Mouse (Mus musculus) T-helper 17 cell (primary cell): ENCODE data around the gene Glmp.
"Not testable (repeated sequence)": the region's sequence is repeated elsewhere in the genome, so short reads cannot be mapped to it uniquely, and the experiment has no call there.

Experiments
- in situ Hi-C, 2 experiments: fragments of 300-600 bp; cut with MboI, MseI; formaldehyde crosslinking; loops; 1 replicate in 1 of 2; 2 replicates in 1 of 2; pipeline ENCODE4 v1.15.1; 2025; ENCODE audit warnings: high pct_unique_total_duplicates in 2 of 2

Gene Glmp

DNA sequence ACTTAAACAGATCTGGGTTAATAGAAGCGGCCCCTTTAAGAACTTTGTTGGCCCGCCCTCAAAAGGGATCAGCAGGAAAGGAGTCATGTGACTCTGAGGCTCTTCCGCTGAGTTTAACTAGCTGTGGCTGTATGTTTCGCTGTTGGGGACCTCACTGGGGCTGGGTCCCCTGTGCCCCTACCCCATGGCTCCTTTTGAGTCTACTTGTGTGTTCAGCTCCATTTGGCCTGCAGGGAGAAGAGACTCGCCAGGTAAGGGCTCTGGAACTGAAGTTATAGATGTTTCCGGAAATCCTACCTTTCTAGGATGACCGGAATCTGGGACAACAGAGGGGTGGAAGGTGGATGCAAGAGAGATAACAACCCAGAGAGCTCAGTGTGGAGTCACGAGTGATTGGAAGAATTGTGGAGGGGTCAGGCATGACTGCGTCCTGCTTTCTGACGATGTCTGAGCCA lies at the start of gene Glmp:
TSS of gene Glmp (plus strand) at position 73 of the 455 bp plus-strand sequence.
- in situ Hi-C loops: loop anchor here in 1 of 2 experiments (25.0 kb wide), 1 partner anchor 737 kb away; no protein-coding TSS in a partner anchor

DNA sequence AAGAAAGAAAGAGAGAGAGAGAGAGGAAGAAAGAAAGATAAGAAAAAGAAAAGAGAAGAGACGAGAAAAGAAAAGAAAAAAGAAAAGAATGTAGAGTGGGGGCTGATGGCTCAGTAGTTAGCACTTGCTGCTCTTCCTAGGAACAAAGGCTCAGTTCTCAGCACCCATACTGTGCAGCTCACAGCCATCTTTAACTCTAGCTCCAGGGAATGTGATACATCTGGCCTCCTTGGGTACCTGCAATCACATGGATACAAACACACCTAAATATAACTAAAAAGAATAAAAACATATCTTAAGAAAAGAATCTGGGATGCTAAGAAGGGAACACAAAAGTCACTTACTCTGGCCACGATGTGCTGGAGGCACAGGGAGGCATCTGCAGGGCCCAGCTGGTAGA lies 48.7 kb upstream of the Glmp start:
- in situ Hi-C loops: loop anchor here in 1 of 2 experiments (10.0 kb wide), 1 partner anchor 81 kb away; no protein-coding TSS in a partner anchor

DNA sequence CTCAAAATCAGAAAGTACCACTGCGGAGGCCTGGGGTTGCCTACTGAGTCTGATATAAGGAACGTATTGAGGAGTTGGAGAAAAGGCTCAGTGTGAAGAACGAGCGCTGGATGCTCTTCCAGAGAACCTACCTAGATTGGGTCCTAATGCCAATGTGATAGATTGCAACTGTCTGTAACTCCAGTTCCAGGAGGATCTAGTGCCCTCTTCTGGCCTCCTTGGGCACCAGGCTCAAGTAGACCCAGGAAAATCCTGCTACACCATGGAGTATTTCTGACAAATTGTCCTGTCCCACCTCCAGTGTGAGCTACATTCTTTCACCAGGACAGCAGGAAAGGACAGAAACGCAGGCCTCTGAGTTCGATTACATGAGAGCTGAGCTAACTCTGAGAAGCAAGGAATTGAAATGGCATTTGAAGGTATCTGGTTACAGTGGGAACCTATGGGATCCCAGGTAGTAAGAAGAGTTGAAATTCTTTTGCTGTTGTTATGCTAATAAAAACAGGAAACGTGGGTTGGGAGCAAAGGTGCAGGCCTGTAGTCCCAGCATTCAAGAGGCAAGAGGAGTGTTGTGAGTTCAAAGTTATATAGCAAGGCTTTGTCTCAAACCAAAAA lies 48.2 kb upstream of the Glmp start:
- in situ Hi-C loops: loop anchor here in 1 of 2 experiments (10.0 kb wide), 1 partner anchor 82 kb away; no protein-coding TSS in a partner anchor

DNA sequence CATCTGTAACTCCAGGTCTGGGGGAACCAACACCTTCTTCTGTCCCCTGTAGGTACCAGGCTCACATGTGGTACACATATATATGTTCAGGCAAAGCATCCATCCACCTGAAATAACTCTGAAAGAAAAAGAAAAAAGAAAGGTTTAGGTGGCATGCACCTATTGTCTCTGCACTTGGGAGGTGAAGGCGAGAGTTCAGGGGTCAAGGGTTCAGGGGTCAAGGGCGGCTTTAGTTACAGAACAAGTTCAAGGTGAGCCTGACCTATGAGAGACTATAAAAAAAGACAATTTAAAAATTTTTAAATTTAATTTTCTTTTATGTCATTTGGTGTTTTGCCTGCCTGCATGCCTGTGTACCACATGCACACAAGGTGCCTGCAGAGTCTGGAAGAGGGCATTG lies 44.8 kb upstream of the Glmp start:
- in situ Hi-C loops: no loop called here

DNA sequence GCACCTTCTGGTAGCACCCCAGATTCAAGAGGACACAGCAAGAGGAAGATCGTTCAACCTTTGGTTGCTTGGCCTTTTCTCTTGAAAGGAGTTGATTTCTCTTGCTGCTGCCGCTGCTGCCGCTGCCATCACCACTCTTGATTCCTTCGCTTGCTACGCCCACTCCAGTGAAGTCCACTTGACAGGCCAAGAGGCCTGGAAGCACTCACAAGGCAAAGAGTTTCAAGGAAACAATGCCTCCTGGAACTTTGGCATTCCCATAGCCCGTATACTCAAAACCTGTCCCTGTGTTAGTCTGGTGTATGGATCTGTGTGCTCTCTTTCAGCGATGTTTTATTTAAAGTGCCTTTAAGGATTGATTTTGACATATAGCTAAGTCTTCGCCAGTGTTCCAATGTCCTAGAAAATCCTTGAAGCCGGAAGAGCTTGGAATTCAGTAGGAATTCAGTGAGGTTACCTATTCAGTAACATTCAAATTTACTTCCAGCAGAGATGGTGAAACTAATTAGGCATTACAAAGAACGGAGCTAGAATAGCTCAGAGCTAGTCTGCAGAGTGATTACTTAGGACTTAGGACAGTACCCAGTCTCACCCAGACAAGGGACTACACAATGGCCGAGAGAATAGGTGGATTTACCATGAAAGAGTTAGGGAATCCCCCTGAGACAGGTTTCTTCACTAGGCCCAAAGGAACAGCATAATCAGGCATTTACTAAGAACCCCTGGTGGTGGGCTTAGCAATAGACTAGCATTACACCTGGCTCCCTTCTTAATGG lies 43.5 kb upstream of the Glmp start:
- in situ Hi-C loops: not testable (repeated sequence)

DNA sequence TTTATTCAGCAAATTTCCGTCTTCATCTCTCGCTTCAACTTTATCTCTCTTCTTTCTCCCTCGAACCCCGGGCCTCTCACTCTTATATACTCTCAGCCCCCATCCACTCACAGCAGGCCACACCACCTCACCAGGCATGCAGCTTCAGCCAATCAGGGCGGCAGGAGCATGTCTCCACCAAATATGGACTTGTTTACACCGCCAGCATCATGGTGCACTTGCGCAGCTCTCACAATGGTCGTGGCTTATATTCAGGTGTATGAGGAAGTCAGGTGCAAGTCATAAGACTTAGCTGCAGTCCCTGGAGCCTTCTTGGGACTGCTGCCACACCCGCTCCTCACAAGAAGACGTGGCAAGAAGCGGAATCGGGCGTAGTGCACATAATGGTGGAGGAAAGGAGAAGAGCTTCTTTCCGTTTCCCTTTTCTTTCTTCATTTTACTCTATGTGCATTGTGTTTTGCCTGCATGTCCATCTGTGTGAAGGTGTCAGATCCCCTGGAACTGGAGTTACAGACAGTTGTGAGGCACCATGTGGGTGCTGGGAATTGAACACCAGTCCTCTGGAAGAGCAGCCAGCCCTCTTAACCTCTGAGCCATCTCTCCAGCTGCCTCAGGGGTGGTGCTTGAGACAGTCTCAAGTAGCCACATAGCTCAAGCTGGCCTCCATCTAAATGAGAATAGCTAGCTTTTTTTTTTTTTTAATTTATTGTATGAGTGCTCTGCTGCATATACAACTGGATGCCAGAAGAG lies 39.8 kb upstream of the Glmp start:
- in situ Hi-C loops: not testable (repeated sequence)

DNA sequence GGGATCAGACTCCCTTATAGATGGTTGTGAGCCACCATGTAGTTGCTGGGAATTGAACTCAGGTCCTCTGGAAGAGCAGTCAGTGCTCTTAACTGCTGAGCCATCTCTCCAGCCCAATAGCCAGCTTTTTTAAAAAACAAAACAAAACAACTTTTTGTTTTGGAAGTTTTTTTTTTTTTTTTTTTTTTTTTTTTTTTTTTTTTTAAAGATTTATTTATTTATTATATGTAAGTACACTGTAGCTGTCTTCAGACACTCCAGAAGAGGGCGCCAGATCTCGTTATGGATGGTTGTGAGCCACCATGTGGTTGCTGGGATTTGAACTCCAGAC lies 39.3 kb upstream of the Glmp start:
- in situ Hi-C loops: not testable (repeated sequence)

DNA sequence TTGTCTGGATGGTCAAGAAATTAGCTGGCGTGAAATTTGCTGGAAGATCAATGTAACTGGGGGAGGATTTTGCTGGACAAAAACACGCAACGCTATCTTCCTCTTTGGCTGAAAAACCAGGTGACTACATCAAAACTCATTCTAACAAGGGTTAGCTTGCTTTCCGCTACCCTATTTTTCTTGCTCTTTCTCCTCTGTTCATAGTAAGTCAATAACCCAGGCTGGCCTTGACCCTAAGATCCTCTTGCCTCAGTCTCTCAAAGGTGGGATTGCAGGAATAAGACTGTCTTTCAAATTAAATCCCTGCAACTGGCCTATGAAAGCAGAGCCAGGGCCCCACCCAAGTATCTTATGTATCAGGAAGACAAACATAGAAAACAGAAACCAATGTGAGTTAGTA lies 37.7 kb upstream of the Glmp start, which contains the start of gene Gm38392:
TSS of gene Gm38392 (minus strand) at position 101 of the 400 bp plus-strand sequence.
- in situ Hi-C loops: no loop called here

DNA sequence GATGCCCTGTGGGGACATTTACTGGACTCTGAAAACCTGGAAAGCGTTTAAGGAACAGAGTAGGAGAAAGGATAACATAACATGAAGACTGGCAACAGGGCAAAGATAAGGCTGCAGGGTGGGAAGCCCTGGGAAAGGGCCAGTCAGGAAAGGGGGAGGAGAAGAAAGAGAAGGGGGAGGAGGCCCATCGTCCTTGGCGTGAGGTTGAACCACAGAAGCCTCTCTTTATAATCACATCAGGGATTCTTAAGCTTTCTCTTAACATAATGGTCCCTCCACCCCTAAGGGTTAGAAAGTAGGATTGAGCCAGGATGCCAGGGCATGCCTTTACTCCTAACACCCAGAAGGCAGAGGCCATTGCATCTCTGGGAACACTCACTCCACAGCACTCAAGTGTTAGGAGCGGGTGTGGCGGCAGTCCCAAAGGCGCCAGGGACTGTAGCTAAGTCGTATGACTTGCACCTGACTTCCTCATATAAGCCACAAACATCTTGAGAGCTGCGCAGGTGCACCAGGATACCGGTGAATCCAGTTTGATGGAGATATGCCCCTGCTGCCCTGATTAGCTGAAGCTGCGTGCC lies 36.6 kb upstream of the Glmp start:
- in situ Hi-C loops: not testable (repeated sequence)

DNA sequence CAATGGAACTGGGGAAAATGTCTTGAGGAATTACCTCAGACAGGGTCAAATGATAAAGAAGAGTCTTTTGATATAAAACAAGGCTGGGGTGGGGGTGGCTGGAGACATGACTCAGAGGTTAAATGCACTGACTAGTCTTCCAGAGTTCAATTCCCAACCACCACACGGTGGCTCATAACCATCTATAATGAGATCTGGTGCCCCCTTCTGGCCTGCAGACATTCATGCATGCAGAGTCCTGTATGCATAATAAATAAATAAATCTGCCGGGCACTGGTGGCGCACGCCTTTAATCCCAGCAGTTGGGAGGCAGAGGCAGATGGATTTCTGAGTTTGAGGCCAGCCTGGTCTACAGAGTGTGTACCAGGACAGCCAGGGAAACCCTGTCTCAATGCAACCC lies 32.9 kb upstream of the Glmp start:
- in situ Hi-C loops: no loop called here

DNA sequence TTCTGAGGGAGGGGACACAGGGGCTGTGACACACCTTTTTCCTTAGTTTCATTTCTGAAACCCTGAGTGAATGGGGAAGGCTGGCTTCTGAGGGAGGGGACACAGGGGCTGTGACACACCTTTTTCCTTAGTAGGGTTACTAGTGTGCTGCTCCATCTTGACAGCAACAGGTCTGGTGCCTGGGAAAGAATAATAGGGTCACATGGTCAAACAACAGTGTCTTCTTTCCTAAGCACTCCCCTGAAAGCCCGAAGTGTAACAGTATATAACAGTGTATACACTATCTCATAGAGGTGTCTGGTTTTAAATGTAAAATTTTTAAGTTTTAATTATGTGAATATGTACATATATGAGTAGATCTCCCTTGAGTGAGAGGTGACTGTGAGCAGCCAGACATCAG lies 29.6 kb upstream of the Glmp start:
- in situ Hi-C loops: loop anchor here in 1 of 2 experiments (5.0 kb wide), 1 partner anchor 37 kb away; no protein-coding TSS in a partner anchor

DNA sequence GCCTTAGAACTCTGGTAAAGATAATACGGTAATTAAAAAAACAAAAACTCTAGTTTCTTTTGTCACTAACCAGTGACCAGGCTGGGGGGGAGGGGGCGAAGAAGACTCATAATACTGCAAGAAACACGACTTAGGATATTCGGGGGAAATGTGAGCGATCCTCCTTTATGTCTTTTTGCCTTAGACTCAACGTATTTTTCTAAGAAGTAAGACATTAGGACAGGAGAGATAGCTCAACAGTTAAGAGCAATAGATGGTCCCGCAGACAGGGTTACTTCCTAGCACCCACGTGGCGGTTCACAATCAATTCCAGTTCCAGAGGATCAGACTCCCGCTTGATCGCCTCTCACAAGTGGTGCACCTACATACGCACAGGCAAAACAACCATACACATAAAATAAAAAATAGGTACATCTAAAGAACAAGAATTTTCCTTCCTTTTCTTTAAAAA lies 28.7 kb upstream of the Glmp start:
- in situ Hi-C loops: loop anchor here in 1 of 2 experiments (5.0 kb wide), 1 partner anchor 36 kb away; no protein-coding TSS in a partner anchor

DNA sequence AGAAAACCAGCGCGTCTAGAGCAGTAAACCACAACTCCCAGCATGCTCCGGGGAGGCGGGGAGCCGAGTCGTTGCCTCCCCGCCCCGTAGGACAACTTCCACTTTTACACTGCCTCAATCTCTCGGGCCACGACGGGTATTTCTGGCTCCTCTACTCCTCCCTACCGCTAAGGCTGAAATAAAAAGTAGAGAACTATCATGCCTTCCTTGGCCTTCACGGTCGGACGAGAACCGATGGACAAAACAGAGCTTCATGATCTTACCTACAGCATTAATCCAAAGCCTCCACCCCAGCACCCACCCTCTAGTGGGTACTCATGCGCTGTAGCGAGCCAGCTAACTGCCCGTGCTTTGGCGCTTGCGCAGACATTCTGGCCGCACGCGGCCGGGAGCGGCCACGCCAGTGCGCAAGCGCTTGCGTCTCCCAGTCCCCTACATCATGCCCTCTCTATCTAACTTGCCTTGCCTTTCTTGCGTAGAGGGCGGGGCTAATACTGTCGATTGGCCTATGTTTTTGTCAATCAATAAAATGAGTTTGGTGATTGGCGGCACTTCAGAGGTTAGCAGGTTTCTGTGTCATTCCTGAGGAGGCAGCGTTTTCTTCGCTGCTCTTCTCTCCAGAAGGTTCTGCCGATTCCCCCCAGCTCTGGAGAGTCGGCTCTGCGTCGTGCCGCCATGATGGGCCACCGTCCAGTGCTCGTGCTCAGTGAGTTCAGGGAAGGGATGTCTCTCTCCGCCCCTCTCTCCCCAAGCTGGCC lies 28.1 kb upstream of the Glmp start, which contains the start of the genes Tsacc and Cct3:
TSS of gene Tsacc (minus strand) at position 439 of the 758 bp plus-strand sequence.
TSS of gene Cct3 (plus strand) at position 556 of the 758 bp plus-strand sequence.
- in situ Hi-C loops: loop anchor here in 1 of 2 experiments (5.0 kb wide), 1 partner anchor 36 kb away; no protein-coding TSS in a partner anchor

DNA sequence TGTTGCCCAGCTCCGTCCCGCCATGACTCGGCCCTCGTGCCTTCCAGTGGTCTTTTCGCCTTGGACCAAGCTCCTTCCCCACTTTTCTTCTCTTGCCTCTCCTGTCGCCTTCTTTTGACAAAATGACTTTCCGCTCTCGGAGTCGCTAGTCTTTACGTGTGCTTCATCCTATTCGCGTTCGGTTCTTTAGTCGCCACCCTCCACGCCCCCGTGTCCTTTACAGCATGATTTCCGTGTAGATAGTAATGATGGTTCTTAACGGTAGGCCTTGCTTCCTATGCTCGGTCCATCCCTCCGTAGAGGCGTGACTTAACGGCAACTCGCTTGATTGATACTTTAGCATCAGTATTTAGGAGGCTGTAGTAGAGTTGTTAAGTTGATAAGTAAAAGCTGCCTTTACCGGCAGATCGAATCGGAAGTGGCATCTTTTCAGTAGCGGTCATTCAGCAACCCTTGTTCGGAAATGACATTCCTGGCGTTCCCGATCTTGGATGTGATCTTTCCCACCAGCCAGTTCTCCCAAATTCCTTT lies 27.4 kb upstream of the Glmp start:
- in situ Hi-C loops: loop anchor here in 1 of 2 experiments (5.0 kb wide), 1 partner anchor 35 kb away; no protein-coding TSS in a partner anchor

DNA sequence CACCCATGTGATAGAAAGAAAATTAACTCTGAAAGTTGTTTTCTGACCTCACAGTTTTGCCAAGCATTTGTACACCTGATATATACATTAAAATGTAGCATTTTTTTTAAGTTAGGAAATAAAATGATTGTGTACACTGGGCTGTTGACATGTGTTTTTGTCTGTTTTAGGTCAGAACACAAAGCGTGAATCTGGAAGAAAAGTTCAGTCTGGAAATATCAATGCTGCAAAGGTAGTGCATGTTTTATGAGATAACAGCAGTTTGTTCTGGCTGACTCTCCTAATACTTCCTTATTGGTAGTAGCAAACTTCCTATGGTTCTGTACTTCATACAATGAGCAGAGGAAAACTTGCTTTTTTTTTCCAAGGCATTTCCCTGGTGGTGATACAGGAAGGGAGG lies 25.7 kb upstream of the Glmp start:
- in situ Hi-C loops: loop anchor here in 1 of 2 experiments (5.0 kb wide), 1 partner anchor 33 kb away; no protein-coding TSS in a partner anchor

DNA sequence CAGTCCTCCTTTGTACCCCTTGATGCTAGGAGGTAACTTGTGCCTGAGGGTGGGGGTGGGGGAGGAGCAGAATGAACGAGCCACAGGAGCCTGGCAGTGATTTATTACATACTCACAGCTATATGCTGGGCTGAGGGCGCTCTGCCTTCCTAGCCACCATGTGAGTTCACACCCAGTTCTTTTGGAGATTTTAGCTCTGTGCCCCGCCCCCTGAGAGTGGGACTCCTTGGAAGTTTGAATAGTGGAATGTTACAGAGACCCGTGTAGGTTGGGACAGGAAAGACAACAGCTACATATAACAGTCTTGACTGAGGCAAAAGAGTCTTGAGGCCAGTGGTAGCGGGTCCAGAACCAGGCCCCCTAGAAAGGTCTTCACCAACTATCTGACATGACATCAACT lies 4.1 kb downstream of the Glmp start:
- in situ Hi-C loops: no loop called here

DNA sequence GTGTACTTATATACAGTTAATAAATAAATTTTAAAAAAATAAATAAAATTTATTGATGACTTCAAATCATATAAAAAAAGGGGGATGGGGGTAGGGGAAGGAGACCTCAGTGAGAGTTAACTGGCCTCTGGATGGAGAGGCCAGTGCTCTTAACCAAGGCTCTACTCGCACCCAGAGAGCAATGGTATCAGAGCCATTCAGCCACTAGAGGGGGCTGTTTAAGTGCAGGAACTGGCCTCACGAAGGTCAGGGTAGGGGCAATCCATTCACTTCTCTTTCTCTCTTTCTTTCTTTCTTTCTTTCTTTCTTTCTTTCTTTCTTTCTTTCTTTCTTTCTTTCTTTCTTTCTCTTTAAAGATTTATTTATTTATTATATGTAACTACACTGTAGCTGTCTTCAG lies 6.5 kb downstream of the Glmp start:
- in situ Hi-C loops: loop anchor here in 1 of 2 experiments (5.0 kb wide), 1 partner anchor 34 kb away; the partner anchor contains the start of genes Cct3 and Tsacc

DNA sequence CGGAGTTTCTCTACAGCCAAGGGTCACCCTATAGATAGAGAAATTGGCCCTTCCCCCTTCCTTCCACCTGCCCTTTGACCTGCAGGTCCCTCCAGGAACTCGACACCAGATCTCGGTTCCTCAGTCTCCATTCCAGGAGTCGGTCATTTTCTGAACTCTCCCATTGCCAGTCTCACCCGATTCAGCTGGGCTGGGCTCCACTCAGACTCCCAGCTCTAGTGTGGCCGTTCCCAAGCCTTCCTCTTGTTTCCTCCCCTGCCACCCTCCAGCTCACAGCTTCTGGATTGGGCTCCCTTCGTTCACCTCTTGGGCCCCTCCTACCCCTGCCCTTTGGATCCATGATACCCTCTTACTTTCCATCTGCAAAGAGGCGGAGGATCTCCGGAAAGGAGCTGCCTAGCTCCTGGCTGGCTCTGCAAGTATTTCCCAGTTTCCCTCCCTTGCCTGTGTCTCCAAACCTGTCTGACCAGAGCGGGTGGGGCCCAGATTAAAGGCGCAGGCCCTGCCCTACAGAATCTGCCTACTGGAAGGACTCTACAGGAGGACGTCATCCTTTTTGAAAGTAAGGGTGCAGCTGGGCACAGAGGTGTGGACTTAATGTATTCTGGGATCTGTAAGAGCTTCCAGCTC lies 9.3 kb downstream of the Glmp start:
- in situ Hi-C loops: loop anchor here in 1 of 2 experiments (5.0 kb wide), 1 partner anchor 37 kb away; the partner anchor contains the start of genes Cct3 and Tsacc

DNA sequence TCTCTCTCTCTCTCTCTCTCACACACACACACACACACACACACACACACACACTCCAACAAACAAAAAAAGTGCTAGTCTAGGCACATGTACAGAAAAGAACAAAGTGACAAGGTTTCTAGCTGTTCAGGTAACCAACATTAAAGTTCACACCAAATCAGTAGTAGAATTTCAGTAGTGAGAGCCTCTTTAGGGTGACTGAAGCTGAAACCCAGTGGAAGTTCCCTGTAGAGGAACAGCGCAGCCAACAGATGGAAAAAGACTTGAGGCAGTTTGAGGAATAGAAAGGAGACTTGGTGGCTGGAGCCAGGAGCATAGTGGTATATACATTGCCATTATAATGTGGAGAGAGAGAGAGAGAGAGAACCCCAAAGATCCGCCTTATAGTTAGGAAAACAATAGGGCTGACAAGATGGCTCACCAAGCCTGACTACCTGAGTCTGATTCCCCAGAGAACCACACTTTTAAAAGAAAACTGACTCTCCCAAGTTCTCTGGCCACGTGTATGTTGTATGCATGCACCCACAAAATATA lies 10.1 kb downstream of the Glmp start:
- in situ Hi-C loops: loop anchor here in 1 of 2 experiments (5.0 kb wide), 1 partner anchor 38 kb away; the partner anchor contains the start of genes Cct3 and Tsacc
